ENCODE assay signal across 8 mouse cellular contexts in the genomic region with DNA sequence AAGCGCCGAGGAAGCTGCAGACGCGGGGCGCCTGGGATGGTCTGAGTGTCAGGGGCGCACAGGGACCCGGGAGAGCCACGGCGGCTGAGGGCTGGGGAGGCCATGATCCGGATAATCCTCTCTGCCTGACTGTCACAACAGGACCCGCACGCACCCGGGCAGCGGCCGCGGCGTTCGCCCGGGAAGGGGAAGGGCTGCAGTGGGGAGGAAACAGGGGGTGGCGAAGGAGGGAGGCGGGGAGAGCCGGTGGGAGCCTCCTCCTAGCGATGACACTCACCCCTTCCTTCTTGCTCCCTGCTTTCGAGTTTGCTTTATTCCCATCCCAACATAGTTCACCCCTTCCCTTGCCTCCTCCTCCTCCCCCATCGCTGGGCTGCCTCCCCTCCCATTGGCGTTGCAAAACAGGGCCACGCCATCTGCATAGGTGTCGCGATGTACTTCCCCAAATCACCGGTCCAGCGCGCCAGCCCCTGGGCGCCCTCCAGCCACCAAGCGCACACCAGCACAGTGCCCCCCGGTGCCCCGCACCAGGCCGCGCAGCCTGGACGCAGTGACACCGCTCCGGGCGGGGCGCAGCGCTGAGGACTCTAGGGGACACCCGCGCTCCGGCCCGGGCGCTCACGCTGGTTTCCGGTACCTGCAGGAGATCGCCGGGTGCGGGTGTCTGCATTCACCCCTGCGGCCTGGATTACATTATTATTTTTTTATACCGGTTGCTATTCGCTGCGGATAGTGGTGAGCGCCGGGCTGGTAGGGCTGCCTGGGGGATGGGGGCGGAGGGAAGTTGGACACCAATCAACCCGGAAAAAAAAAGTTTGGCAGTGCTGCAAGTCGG. TPM values are rescaled to one million over a fixed set of nuclear protein-coding genes. Genes with fewer than 3 reads are reported as not detected.
A peak's percentile ranks its signal among the peaks of the same experiment; 100 is the strongest.
DNase-seq lines count a peak whose midpoint lies in the region; ATAC-seq and TF ChIP-seq lines count a peak whose summit lies in the region.

No protein-coding gene starts in this region.

- peaks cover 4% of the 10 kb centered on the region; the same call in 1 of the 2 replicates for H3K27me3 ChIP-seq in forebrain, embryonic 15.5 days
- no peaks in the 10 kb centered on the region for H3K27me3 ChIP-seq in lung, embryonic 16.5 days (ENCODE audit: control insufficient read depth, insufficient read depth, low read depth, low read length)

- TF ChIP-seq CTCF in brain, embryonic 14.5 days (IDR thresholded peaks at IDR 0.05; ENCODE audit: borderline replicate concordance, extremely low read depth, insufficient read depth, insufficient read length), result peak; percentile 10; the same call in 1 of the 2 replicates
- no peak for TF ChIP-seq CTCF in olfactory bulb, adult 2 months (IDR thresholded peaks at IDR 0.05; ENCODE audit: insufficient read depth, low read depth, low read length)

- H3K27ac ChIP-seq in forebrain, embryonic 15.5 days (replicated peaks), result peak overlapping the region; percentile 98
- peak overlapping the region; percentile 99 for H3K27ac ChIP-seq in lung, embryonic 16.5 days (ENCODE audit: low read length)
- peak overlapping the region; percentile 39 for H3K27ac ChIP-seq in olfactory bulb, adult 2 months (ENCODE audit: insufficient read depth, low read depth, low read length)

- H3K36me3 ChIP-seq in forebrain, embryonic 15.5 days, result no peaks in the 10 kb centered on the region
- no peaks in the 10 kb centered on the region for H3K36me3 ChIP-seq in lung, embryonic 16.5 days (ENCODE audit: control insufficient read depth, insufficient read depth, low read length)

- ATAC-seq in CD4-positive, CD25-positive, alpha-beta regulatory T cell, adult 4 months, result peak; percentile 2
- ATAC-seq in forebrain, embryonic 15.5 days (replicated peaks), result 0 out of 2 replicates have a peak, but pooled peaks have one; percentile 5
- peak; percentile 49 for ATAC-seq in lung, embryonic 16.5 days (ENCODE audit: low read depth)

- peak overlapping the region; percentile 77 for H3K9ac ChIP-seq in forebrain, embryonic 15.5 days (replicated peaks)
- H3K9ac ChIP-seq in lung, embryonic 16.5 days (ENCODE audit: low read length), result peak overlapping the region; percentile 84

- peak; percentile 63 for DNase-seq in brain, embryonic 14.5 days (ENCODE audit: low read depth)
- DNase-seq in heart, postnatal 25 days (ENCODE audit: low spot score), result peak; percentile 53
- peak; percentile 47 to 54 for DNase-seq in layer of hippocampus, adult 18-20 months (ENCODE audit: low spot score in 2 of 2)
- peak; percentile 56 to 58 for DNase-seq in thymus, adult 18-20 months

- no peaks in the 10 kb centered on the region for H3K9me3 ChIP-seq in forebrain, embryonic 15.5 days
- no peaks in the 10 kb centered on the region for H3K9me3 ChIP-seq in lung, embryonic 16.5 days (ENCODE audit: control insufficient read depth, low read length)

- peaks cover 27% of the 10 kb centered on the region for H3K4me1 ChIP-seq in forebrain, embryonic 15.5 days
- H3K4me1 ChIP-seq in lung, embryonic 16.5 days (replicated peaks; ENCODE audit: control insufficient read depth, insufficient read depth, low read length), result peaks cover 8% of the 10 kb centered on the region
- peaks cover 7% of the 10 kb centered on the region; the same call in 1 of the 2 replicates for H3K4me1 ChIP-seq in olfactory bulb, adult 2 months (ENCODE audit: control insufficient read depth, insufficient read depth, low read length)

- intact Hi-C loops in heart, postnatal 25 days (cut with DNase I), result loop anchor here (5.0 kb wide), 2 partner anchors 36 to 821 kb away; a partner anchor contains a TSS

- peak overlapping the region; percentile 96 for H3K4me2 ChIP-seq in forebrain, embryonic 15.5 days (replicated peaks)
- H3K4me2 ChIP-seq in lung, embryonic 16.5 days (ENCODE audit: low read depth, low read length), result peak overlapping the region; percentile 85

- H3K4me3 ChIP-seq in forebrain, embryonic 15.5 days, result peak overlapping the region; percentile 71
- peak overlapping the region; percentile 79 for H3K4me3 ChIP-seq in lung, embryonic 16.5 days (ENCODE audit: low read length)
- peak overlapping the region; percentile 89 for H3K4me3 ChIP-seq in olfactory bulb, adult 2 months (ENCODE audit: insufficient read depth, low read depth, low read length)

- WGBS in forebrain, embryonic 15.5 days, result under 1% methylated on average over 62 of the region's 63 CpGs
- WGBS in lung, embryonic 16.5 days, result under 1% methylated on average over 56 of the region's 63 CpGs
- WGBS in olfactory bulb, adult 2 months, result under 1% methylated on average over 63 of the region's 63 CpGs

- no peak for TF ChIP-seq POLR2A in brain, embryonic 14.5 days (IDR thresholded peaks at IDR 0.05; ENCODE audit: borderline replicate concordance, extremely low read depth, insufficient read depth, insufficient read length, poor library complexity, severe bottlenecking)
- TF ChIP-seq POLR2A in olfactory bulb, adult 2 months (IDR thresholded peaks at IDR 0.05; ENCODE audit: insufficient read depth, low read depth, low read length), result no peak

RNA-seq across cellular contexts. Expression of a gene that starts 1.7 kb away (rescaled TPM):
- 10 to 100 TPM; 40.8 to 49.9 TPM for polyA plus RNA-seq in CD4-positive, CD25-positive, alpha-beta regulatory T cell, adult 4 months (2017; shearing (Covaris generic))
- polyA plus RNA-seq in brain, embryonic 14.5 days (2012; rRNA removed), result 69.7 and 100 TPM in 2 replicates
- 129 TPM in 2 replicates for polyA plus RNA-seq in forebrain, embryonic 15.5 days (2015; fragmentation: Nextera tagmentation; extraction: Ambion mirVana)
- 10 to 100 TPM; 57.0 to 57.4 TPM for total RNA-seq in heart, postnatal 25 days (2021)
- 100 to 1,000 TPM; 211 to 223 TPM for total RNA-seq in layer of hippocampus, adult 18-20 months (2021)
- 47.6 and 48.1 TPM in 2 replicates for polyA plus RNA-seq in lung, embryonic 16.5 days (2015; fragmentation: Nextera tagmentation; extraction: Ambion mirVana)
- not detected in 2 replicates for polyA plus RNA-seq in olfactory bulb, adult 2 months (2012; ENCODE audit: insufficient read depth, insufficient read length, low replicate concordance, missing spikeins)

Comparison
In these comparisons a context has a peak if more than half of its experiments do, and no peak if none do; other contexts are left out.
1. Peak in every context shown above with its lines: DNase-seq, ATAC-seq, H3K4me3 ChIP-seq and H3K27ac ChIP-seq.
2. H3K27ac ChIP-seq: peak in every context shown above with its lines; median percentile 99 in lung, embryonic 16.5 days; 98 in forebrain, embryonic 15.5 days; 39 in olfactory bulb, adult 2 months.